Mouse (Mus musculus) hindlimb bud, embryonic 11.5 days (tissue): ENCODE measurements around the gene Alpk3.

Experiments
- DNase-seq: peaks from one replicate; pipeline ENCODE4 v3.0.0-alpha.2; 2012; ENCODE audit warnings: low read depth, low spot score; ENCODE audit errors: extremely low spot score

Alpk3 gene

DNA sequence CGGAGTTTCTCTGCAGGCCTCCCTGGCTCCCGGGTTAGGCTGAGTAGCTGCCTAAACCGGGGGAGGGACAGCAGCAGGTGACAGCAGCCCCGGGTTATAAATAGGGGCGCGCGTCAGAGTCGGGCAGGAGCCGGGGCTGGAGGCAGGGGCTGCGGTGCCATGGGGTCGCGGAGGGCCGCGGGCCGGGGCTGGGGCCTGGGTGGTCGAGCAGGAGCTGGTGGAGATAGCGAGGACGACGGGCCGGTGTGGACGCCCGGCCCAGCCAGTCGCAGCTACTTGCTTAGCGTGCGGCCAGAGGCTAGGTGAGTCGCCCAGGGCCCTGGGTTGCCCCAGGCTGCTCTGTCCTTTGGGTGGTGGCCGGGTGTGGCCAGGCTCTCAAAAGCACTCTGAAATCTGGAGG, at the start of gene Alpk3:
Alpk3 (plus strand) TSS at position 130 of the 400 bp plus-strand sequence.
- no peak for DNase-seq

DNA sequence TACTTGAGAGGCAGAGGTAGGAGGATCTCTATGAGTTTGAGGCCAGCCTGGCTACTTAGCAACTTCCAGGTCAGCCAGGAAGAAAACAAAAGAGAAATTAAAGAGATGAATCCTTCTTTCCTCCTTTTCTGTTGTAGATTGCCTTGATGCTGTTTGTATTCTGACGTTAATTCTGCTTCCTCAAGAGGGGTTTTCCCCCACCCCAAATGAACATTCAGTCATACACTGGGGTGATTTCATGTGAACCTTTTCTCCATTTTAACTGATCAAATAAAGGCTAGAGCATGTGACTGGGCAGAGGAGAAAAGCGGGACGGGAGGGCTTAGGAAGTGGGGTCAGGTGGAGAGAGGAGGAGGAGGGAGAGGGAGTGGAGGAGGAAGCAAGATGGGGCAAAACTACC, 49.1 kb upstream of the Alpk3 start:
- DNase-seq: no peak

- DNase-seq: no peak
Measured at GRCm38 (mm10) chr7:81011576-81011975, 45.8 kb upstream of the Alpk3 start.

GRCm38 (mm10) chr7:81020307-81020706, 37.1 kb upstream of the Alpk3 start:
- DNase-seq: no peak

DNA sequence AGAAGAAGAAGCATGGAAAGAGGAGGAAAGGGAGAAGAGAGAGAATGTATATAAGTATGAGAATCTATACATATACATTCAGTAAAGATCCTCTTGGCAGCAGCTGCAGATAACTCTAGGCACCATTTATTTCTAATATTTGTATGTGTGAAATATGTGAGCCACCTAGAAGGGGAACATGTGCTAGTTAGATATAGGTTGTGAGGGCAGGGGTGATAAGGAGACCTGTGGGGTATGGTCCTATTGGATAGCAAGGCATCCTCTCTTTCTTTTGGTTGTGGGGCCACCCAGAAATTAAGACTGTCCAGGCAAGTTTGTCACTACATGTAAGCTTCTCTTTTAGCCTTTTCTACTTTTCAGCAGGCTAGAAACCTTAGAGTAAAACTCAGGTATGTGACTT, 34.7 kb upstream of the Alpk3 start:
- no peak for DNase-seq

DNA sequence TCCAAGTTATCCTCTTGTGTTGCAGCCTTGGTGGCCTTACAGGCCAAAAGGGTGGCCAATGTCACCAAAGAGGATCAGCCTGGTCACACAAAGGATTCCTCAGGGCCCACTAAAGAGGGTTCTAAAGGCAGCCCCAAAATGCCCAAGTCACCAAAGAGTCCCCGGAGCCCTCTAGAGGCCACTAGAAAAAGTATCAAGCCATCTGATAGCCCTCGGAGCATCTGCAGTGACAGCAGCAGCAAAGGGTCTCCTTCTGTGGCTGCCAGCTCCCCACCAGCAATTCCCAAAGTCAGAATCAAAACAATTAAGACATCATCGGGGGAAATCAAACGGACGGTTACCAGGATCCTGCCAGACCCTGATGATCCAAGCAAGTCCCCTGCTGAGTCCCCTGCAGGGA, 33.3 kb upstream of the Alpk3 start:
- no peak for DNase-seq

DNA sequence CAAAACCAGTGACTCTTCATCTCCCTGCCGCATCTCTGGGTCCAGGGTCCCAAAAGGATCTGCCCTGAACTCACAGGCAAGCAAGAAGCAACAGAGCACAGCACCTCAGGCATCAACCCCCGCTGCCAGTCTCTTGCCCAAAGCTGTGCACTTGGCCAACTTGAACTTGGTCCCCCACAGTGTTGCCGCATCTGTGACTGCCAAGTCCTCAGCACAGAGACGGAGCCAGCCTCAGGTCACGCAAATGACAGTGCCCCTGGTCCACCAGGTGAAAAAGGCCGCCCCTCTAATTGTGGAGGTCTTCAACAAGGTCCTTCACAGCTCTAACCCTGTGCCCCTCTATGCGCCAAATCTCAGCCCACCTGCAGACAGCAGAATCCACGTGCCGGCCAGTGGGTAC, 32.7 kb upstream of the Alpk3 start:
- DNase-seq: no peak

GRCm38 (mm10) chr7:81025751-81026150, 31.6 kb upstream of the Alpk3 start:
- no peak for DNase-seq

DNA sequence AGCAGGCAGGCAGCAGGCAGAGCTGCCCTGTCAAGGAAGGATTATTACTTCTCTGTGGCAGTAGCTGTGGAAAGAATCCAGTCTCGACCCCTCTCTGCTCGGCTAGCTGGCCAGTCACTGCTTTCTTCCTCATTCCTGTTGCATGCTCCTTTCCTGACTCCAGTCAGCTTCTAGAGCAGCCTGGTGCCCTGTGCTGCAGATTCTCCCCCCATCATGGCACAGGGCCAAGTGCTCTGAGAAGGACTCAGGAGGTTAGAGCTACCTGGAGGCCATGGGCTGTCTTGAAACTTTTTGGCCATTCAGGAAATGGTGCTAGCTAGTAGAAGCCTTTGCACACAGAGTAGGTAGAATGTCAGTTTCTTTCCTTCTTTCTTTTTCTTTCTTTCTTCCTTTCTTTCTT, 17.7 kb upstream of the Alpk3 start:
- no peak for DNase-seq

GRCm38 (mm10) chr7:81043023-81043620, 14.3 kb upstream of the Alpk3 start:
- no peak for DNase-seq

DNA sequence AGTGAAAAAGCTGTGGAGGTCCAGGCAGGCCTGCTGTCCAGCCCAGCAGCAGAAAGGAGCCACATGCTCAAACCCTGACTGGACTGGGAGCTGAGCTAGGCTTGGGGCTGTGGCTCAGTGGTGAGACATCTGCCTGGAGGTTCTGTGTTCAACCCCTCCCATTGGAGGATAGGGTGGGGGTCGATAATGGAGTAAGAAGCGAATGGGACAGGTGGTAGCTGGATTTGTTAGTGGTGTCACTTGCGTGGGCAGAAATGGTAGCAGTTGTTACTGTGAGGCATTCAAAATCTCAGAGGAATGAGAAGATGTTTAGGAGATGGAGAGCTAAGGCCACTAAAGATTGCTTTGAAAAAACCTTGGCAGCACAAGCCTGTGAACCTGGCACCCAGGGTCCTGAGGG, 9.6 kb upstream of the Alpk3 start:
- no peak for DNase-seq

DNA sequence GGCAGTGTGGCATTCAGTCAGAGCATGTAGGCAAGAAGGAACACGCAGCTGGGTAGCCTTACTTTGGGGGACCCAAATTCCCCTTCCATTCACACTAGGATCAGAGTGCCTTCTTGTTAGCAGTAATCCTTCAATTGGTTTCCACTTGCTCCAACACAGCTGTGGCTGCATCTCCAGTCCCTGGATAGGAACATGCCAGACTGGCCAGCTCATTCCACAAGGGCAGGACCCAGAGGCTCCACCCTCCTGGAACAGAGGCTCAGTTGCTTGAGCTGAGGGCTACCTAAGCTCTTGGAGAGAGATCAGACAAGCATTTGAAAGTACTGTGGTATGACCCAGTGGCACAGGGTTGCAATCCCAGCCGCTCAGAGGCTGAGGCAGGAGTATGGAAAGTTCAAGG, 8.9 kb upstream of the Alpk3 start:
- DNase-seq: no peak

DNA sequence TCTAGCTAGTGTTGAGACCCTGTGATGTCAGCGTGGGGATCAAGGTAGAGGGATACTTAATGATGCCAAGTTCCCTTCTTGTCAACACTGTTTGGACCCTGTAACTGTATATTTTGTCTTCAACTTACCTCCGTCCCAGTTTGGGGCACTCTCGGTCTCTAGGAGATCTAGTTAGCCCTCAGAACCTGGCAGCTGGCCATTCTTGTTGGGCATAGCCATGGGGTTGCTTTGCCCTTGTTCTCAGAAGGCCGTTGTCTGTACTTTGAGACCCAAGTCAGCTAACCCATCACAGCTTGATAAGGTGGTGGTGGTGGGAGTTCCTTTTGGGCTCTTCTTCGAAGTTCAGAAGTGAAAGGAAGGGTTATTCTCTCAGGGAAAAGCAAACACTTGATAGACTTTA, 7.4 kb upstream of the Alpk3 start:
- DNase-seq: no peak

GRCm38 (mm10) chr7:81055709-81056370, 1.6 kb upstream of the Alpk3 start:
- no peak for DNase-seq

DNA sequence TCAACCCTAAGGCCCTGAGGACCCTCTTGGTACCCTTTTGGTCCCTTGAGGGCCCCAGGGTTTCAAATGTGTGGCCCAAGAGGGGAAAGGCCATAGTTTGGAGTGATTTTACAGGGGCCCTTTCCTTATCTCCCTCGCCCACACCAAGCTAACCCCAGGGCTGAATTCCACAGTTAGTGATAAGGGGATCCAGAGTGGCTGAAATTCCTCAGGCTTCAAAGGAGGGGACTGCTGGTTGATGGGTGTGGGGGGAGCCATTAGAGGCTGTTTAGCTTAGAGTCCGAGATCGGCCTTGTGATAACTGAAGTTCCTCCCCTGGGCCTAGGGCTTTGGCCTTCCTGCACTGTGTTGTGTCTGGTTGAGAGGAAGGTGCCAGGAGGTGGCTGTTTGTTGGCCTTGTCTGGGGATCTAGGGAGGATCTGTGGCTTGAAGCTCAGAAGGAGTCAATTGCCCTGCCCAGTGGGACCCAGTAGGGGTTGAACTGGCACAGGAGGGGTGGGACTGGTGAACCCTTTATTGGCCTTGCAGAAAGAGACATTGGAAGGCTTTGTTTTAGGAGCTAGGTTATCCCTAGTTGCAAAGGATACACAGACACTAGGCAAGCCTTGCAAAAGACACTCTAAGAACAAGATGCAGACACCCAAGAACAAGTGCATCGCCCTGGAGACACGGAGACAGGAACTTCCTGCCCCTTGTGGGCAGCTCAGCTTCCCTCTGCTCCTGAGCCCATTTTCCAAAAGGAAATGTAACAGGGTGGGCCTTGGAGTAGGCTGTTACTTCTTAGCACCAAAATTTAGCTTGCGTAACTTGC, 706 bp downstream of the Alpk3 start:
- DNase-seq: no peak

DNA sequence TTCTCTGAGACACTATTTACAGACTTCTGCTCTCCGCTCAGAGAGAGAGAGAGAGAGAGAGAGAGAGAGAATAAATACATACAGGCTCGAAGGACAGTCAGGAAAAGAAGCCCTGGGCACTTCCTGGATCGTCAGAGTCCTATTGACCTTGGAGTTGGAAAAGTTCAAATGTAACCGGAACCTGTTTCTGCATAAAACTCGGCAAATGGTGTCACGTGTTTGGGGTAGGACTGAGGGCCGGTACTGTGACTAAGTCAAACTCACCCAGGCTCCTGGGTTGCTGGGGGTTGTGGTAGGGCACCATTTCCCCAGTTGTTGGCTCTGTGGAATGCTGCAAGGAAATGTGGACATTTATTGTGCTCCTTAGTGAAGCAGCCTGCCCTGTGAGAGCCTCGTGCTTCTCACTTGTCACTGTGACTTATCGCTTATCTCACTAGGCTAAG, 1.3 kb downstream of the Alpk3 start:
- DNase-seq: no peak

- DNase-seq: no peak
Measured at GRCm38 (mm10) chr7:81059388-81059787, 2.0 kb downstream of the Alpk3 start.

GRCm38 (mm10) chr7:81060908-81061307, 3.5 kb downstream of the Alpk3 start:
- DNase-seq: no peak

GRCm38 (mm10) chr7:81061936-81062335, 4.5 kb downstream of the Alpk3 start:
- no peak for DNase-seq

DNA sequence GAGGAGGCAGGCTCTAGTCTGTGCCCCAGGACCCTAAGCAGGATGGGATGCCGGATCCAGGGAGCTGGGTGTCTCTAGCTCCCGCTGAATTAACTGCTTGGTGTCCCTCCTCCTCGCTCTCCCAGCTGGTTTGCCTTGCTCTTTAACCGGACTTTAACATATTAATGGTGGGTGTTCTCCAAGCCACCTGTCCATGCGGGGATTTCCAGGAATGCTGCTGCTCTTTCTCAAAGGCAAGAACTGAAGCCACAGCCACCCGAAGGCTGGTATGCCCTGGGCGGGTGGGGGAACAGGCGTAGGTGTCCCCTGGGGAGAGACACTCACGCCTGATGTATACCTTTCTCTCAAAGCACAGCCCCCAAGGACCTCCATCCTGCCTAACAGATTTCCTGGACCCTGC, 5.9 kb downstream of the Alpk3 start:
- no peak for DNase-seq

- DNase-seq: no peak
Measured at GRCm38 (mm10) chr7:81066714-81067113, 9.3 kb downstream of the Alpk3 start.

- no peak for DNase-seq
Measured at GRCm38 (mm10) chr7:81072463-81072862, 15.1 kb downstream of the Alpk3 start.
